Mouse (Mus musculus) gastrocnemius, adult 8-10 months (tissue): ENCODE measurements around the gene Ppp1r12b. TPM values are rescaled to one million over a fixed set of nuclear protein-coding genes. Genes with fewer than 3 reads are reported as not detected.
"Not testable (repeated sequence)": the region's sequence is repeated elsewhere in the genome, so short reads cannot be mapped to it uniquely, and the experiment has no call there.

ENCODE experiments used
- DNase-seq, 2 experiments: peaks; one replicate each; pipeline ENCODE4 v3.0.0; 2022; ENCODE audit warnings: low spot score in 2 of 2
- total RNA-seq, 4 experiments: library from RNA; stranded (reverse); gene quantifications; 2 replicates each; pipeline ENCODE4 v1.2.4; 2022

Ppp1r12b gene
- total RNA-seq, 4 experiments from 2014 or later = 167 to 191 (median 183) TPM

DNA sequence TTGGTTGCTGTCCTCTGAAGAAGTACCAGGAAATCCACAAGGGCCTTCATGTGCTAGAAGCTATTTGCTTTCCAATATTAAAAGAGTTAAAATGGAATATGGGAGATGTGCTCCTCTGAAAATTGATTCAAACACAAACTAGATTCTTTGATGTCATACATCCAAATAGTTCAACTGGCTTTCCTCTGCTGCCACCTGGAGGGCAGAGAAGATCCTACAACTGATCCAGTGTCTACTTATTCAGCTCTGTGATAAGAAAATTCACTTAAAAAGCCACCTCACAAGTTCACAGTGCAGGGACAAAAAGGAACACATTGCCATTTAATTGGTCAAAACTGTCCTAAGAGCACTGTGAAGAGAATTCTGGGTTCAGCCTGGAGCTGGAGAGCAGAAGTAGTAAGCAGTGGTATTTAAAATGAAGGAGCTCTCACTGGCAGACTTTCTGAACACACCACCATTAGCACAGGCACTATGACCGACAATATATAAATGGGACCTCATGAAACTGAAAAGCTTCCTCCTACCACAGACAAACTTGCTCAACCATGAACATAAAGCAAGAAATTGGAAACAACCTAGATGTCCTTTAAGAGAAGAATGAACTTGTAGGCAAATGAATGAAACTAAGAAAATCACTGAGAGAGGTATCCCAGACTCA lies 101.3 kb downstream of the Ppp1r12b start:
- peak; percentile 51 to 59 for DNase-seq

DNA sequence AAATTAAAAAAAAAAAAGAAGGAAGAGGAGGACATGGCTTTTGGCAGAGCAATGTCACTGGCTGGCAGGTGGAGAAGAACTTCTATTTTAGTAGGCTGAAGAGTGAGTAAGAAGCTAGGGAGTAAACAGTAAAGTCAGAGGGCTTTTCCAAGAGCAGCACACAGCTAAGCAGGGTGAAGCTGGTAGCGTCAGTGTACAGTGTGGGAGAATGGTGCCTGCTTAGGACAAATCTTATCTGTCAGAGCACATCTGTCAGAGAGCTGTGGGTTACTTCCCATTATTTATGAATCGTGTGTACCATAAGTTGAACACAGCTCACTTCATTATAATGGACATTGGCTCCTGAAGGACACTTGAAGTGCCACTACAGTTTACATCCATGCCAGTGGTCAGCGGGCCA lies 102.9 kb downstream of the Ppp1r12b start:
- no peak for DNase-seq

DNA sequence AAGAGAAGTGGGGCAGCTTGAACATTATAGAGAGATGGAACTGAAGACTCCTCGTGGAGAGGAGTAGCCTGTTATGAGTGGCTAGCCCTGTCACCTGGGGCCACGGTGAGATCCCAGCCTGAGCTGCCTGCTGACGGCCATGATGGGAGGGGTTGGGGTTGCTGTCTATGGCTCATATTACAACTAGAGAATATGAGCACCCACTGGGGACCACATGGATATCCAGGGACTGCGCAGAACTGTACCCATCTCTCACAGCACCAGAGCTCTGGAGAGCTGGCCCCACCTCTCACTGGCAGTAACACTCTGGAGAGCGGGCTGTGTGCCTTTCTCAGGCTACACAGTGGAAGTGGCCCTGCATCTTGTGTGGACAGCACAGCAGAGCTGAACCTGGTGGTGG lies 104.5 kb downstream of the Ppp1r12b start:
- DNase-seq = no peak

DNA sequence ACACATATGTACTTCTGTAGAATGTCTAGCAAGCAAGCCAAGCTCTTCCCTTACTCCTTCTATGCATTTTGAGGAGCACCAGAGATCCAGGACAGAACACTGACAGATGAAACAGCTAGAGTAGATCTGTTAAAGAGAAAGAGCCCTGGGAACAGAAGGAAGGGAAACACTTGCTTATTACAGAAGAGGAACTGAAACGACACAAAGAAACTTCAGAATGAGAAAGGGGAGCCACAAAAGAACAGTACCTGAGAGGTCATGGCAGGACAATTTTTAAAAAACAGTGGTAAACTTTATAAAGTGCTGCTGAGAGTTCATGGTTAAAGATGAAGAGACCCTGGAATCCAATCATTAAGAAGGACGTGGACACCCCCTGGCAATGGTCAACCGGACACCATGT lies 105.4 kb downstream of the Ppp1r12b start:
- no peak for DNase-seq

DNA sequence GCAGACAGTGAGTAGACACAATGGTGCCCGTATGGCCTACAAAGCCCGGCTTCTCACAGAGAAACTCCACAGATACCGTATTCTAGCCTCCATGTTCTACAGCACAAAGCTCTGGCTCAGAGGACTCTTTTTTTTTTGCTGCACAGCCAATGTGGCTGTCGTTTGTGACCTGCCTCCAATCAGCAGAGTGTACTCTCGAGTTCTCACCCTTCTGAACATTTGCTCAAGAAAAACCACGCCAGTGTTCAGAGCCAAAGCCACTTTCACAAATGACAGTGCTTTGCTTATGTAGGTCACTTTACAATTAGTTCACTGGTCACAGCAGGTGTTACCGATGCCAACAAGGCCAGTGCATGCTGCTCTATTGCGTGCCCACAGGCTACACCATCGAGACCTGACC lies 107.9 kb downstream of the Ppp1r12b start:
- DNase-seq = no peak

DNA sequence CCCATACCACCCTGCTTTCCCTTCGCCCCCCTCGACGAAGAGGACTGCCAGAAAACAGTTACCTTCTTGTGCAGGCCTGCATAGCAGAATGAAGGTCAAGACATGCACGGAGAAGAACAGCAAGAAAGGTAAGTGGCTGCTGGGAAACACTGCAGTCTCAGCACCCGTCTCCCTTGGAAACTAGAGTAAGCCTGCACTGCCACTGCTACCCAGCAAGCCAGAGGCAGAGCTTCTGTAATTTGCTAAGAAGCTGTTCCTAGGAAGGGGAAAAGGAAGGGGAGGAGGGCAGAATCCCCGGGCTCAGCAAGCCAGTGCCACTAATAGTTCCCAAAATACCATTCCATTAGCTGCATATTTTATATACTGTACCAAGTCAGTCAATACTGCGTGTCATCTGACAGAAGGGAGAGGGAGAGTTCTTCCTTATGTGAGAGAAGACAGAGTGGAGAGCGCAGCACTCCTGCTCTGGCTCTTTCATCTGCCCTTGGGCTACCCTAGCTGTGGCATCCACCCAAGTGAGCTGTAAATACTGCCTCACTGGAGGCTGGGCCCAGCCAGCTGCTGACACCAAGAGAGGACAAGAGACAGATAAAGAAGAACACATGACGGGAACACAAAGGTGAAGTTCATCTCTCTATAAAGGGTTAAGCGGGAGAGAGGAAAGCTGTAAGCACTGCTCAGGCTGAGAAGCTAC lies 109.3 kb downstream of the Ppp1r12b start:
- peak in 1 of 2 experiments; percentile 57 for DNase-seq

DNA sequence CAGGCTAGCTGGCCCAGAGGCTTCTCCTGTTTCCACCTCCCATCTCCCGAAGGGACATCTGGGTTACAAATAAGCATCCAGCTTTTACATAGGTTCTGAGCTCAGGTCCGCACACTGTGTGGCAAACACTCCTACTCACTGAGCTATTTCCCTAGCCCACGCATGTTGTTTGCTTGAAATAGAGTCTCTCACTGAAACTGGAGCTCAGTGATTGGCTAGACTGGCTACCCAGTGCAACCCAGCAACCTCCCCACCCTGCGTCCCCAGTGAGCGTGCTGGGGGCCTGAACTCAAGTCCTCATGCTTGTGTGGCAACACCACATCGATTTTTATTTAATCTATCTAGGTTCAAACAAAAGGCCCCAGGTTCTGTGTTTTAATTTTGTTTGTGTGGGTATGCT lies 112.4 kb downstream of the Ppp1r12b start:
- DNase-seq = no peak

DNA sequence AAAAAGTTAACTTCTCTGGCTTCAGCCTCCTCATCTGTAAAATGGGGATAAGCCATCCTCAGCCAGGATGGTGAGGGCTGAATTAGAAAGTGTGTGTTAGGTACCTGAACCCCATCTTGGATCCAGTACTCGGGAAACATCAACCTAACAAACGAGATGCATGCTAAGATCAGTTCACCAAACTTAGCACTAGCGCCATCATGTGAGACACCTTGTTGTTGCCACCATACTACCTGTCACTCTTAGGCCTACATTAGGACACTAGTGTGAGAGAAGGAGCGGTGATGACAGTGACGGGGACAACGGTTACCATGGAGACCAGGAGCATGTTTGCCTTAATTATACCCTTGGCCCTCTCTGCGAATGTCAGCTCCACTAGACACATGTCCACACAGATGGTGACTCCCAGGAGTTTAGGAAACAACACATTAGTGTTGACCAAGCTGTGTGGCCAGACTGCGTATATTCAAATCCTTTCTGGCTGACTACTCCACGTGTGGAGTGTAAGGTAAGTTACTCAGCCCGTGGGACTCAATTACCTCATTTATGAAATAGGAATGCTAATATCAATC lies 118.7 kb downstream of the Ppp1r12b start:
- DNase-seq = no peak

DNA sequence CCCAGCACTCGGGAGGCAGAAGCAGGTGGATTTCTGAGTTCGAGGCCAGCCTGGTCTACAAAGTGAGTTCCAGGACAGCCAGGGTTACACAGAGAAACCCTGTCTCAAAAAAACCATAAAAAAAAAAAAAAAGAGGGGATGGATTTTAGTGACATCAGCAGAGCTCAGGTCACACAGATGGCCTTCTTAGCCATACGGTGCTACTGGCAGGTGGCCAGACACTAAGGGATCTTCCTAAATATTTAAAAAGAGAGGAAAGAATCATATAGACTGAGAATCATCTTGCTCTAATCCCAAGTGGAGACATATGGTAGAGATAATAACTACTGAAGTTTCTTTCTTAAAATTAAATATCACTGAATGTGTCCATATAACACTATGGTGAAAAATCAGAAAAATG lies 124.9 kb downstream of the Ppp1r12b start:
- not testable (repeated sequence) for DNase-seq

DNA sequence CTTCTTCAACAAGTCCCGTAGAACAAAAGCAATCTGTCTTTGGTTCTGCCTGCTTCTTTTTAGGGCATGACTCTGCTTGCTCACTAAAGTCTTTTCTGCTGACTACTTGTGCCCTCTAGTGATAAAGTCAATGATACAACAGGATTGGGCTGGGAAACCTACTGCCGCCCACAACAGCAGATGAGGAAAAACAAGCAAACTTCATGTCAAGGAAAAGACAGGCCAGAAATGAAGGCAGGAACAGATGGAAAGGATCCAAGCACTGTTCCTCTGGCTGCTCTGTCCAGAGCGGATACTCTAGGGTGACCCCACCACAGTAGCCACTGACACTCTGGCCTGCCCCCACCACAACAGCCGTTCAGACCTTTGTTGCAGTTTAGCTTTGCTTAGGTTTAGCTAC lies 126.1 kb downstream of the Ppp1r12b start:
- no peak for DNase-seq

DNA sequence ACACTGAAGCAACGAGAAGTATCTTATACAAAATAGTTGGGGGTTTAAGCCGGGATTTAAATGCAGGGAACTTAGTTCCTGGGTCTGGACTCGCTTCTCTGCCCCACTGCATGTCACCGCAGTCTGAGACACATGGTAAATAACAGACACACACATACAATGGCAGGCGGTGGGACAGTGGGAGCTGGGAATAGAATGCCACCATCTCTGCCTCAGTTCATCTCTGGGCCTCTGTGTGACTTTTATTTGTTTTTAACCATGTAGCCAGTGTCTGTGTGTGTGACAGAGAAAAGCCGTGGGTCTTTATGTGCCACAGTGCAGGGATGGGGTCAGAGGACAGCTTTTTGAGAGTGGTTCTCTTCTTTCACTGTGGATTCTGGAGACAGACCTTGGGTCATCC lies 130.8 kb downstream of the Ppp1r12b start:
- DNase-seq = no peak

DNA sequence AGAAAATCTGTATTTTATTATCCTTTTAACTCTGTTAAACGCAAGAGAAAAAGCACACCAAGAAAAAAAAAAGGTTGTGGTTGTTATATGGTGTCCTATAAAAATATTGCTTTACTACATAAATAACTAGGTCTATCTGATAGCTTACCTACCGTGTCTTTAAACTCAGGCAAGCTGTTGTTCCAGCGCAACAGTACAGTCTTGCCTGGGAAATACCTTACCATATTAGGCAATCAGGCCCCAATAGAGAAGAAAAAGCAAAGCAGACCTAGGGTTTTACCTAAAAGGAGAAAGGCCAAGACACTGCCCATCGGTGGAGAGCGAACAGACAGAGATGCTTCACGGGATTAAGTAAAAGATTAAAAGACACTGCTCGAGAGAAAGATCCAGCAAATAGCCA lies 131.9 kb downstream of the Ppp1r12b start:
- no peak for DNase-seq

DNA sequence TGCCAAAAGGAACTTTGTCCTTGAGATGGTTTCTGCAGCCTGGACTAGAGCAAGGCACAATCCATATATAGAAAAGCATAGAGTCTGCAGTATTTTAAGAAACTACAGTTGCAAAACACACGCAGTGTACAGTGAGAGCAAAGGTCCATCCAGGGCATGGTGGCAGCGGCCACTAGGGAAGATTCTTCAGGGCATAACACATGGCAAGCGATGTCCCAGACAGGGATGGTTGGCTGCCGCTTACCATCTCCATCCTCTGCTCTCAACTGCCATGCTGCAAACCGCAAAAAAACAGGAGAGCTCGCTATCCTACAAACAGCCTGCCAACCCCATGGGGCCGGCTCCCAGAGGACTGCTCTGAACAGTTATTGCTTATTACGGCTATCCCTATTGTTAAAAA lies 132.4 kb downstream of the Ppp1r12b start:
- DNase-seq = peak; percentile 39 to 57

DNA sequence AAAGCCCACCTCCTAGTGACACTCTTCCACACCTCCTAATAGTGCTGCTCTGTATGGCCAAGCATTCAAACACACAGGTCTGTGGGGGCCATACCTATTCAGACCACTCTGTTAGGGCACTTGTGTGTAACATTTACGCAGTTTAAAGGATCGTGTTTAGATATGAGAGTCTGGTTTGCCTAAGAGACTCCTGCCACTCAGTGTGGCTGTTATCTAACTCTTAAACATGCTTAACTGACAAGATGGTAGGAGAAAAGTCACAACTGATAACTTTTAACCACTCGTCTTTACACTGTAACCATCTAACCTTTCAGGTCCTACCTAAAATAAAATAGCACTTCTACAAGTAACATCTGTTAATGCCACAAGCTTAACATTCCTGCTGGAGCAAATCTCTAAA lies 134.9 kb downstream of the Ppp1r12b start:
- no peak for DNase-seq

DNA sequence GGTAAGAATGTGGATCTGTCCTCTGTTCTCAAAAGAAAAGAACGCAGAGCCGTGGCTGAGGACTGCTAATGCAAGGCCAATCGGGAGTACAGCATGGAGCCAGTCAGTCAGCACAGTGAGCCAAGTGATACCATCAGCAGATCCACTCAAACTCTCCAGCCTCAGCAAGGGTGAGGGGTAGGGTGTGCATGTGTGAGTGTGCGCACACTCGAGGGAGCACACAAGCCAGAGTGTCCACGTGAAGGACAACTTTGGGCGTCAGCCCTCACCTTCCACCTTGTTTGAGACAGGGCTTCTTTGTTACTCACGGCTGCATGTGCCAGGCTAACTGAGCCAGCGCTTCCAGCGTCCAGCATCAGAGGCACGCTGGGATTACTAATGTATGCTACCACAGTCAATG lies 136.5 kb downstream of the Ppp1r12b start:
- DNase-seq = no peak

DNA sequence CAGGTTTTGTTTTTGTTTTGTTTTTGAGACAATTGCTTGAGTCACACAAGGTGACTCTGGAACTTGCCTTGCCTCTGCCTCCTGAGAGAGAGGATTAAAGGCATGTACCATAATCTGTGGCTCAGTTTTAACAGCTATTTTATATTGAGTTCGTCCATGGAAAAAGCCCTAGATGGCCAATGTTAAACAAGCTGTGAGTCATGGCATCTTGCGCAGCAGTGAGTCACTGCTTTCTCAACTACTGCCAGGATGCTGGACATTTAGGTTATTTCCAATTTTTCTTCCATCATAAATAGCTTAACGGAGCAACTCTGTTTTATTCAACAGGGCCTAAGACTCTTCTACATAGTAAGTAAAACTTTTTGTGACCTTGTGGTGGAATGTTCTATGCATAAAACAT lies 137.0 kb downstream of the Ppp1r12b start:
- DNase-seq = no peak

DNA sequence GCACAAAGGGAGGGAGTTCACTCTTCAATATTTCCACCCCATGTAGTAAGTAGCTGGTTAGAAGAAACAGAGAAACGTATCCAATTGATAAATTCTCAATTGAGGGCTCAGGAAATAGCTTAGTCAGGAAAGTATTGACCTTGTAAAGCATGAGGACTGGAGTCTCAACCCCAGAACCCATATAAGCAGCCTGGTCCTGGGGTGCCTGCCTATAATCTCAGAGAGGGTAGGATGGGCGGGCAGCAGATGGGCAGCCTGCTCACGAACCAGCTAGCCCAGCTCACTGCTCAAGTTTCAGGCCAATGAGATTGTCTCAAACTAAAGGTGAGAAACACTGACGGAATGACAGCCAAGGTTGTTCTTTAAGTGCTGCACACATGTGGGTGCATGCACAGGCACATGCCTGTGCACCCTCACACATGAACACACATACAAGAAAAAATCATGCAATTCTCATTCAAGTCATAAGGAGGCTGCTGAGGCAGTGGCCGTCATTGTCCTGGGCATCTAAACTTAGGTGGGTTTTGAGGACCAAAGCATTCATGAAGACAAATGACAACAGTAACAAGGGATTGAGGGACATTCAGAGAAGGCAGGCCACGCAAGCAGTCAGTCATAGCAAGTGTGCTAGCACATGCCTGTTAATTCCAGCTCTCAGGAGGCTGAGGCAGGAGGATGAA lies 137.7 kb downstream of the Ppp1r12b start:
- DNase-seq = no peak

DNA sequence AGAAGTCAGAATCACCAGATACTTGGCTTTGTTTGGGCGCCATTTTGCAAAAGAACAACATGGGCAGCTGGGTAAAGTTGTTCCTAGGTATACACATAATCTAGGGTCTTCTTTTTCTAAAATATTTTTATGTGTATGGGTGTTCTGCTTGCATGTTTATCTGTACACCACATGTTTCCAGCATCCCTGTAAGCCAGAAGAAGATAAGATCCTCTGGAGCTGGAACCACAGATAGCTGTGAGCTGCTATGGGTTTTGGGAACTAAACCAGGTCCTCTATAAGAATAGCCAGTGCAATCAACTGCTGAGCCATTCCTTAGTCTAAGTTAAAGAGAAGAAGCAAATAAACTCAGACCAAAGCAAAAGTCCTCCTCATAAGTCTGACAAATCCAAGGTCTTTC lies 138.6 kb downstream of the Ppp1r12b start:
- DNase-seq = no peak

DNA sequence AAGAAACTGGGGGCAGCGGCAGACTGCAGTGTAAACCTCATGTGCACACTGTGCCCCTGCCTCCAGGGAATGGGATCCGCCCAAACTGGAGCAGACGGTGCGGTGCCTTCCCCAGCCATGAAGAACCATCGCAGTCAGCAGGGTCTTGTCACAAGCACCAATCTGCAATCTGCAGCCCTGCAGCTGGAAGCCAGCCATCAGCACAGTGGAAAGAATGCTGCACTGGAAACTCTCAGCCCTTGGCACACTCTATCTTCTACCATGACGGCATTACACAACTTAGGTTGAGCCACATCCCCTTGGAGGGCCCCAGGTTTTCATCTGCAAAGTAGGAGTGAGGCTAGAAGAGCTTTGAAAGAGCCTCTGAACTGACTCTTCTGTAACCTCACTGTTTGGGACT lies 139.1 kb downstream of the Ppp1r12b start:
- DNase-seq = peak; percentile 43 to 67

DNA sequence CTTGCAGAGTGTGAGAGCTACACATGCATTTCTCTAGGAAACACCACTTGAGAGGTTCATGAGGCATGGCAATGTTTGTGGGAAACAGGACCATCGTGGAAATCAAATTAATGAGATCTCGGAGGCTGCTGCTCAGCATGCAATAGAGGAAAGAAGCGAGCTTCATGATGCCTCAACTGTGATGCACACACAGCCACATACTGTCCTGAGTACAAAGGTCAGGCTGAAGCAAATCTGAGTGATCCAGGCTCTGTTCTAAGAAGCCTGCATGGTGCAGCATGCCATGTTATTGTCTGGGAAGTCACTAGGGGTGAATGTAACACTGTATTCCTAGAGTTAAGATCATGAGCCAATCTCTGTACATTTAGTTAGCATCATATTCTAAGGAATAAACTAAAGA lies 140.0 kb downstream of the Ppp1r12b start:
- DNase-seq = no peak

DNA sequence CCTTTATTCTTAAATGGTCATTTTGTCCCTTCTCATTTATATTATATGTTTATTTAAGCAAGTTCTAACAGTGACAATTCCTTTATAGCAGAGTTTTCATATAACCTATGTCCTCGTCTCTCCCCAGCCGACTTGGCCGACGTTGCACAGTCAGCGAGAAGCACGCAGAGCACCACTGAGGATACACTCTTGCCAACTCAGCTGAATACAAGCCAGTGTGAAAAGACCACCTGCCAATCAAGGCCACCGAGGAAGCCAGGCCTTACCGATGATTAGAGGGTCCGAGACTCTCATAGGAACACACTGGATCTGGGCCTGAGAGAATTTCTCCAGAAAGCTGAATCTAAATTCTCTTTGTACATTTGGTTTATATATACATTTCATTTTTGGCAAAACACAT lies 150.3 kb downstream of the Ppp1r12b start:
- no peak for DNase-seq

DNA sequence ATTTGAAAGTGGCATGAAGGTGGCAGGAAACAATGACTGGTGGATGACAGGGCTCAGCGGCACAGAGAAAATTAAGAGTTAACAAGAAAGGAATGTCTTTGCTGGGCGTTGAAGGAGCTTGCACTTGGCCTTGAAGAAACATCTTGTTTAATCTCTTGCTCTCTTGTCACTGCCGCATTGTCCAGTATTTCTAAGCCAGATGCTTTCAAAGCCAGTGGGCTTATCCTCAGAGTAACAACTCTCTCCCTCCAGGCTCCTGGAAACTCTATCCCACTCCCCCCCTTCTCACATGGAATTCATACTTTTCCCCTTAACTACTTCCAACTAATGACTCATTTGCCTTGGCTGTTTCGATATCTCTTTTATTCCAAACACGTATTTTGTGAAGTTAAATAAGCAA lies 151.4 kb downstream of the Ppp1r12b start:
- no peak for DNase-seq
